Mouse (Mus musculus): Measurements from ENCODE around the gene Dnah3.

DNA sequence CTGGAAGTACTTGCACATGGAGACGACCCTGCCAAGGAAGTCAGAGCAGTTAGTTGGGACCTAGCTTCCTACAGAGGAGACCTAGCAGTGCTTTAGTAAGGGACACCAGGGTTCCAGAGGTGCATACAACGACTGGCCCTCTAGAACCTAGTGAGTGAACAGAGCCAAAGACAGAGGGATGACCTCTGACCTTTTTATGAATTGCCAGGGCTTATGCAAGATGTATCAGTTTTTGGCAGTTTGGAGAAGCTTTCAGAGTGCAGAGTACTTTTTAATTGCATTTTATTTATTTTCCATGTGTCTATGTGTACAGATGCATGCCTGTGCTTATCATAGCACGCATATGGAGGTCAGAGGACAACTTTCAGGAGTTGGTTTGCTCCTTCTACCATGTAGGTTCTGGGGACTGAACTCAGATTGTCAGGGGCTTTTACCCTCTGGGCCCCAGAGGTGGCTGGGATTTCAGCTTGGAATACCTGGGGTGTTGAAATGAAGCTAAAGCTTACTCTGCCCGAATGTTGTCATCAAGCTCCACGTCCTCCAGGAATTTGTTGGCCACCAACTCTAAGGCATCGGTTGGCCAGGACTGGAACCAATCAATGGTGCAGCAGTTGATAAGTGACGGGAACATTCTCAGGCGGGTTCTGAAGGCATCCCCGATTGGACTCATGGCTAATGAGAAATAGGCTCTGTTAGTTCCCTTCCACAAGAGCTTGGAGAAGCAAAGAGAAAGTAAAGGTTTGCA is 129.3 kb downstream of the Dnah3 start:
- no peak for TF ChIP-seq CTCF (IDR thresholded peaks at IDR 0.05; ENCODE audit: low read depth, low read length)
- no peak for TF ChIP-seq POLR2AphosphoS5 (IDR thresholded peaks at IDR 0.05; ENCODE audit: insufficient replicate concordance, low read depth, low read length)
- TF ChIP-seq GATA2 (IDR thresholded peaks at IDR 0.05; ENCODE audit: borderline replicate concordance, low read depth, low read length) = no peak

Data from G1E (cell line).